Mouse (Mus musculus) adrenal gland, adult (tissue): ENCODE results near the gene Rbbp7.

Source experiments
- DNase-seq, 2 experiments: peaks; one replicate each; pipeline ENCODE4 v3.0.0; 2022 to 2023; ENCODE audit warnings: low spot score in 1 of 2; ENCODE audit not compliant: inconsistent age in 2 of 2

The Rbbp7 gene

DNA sequence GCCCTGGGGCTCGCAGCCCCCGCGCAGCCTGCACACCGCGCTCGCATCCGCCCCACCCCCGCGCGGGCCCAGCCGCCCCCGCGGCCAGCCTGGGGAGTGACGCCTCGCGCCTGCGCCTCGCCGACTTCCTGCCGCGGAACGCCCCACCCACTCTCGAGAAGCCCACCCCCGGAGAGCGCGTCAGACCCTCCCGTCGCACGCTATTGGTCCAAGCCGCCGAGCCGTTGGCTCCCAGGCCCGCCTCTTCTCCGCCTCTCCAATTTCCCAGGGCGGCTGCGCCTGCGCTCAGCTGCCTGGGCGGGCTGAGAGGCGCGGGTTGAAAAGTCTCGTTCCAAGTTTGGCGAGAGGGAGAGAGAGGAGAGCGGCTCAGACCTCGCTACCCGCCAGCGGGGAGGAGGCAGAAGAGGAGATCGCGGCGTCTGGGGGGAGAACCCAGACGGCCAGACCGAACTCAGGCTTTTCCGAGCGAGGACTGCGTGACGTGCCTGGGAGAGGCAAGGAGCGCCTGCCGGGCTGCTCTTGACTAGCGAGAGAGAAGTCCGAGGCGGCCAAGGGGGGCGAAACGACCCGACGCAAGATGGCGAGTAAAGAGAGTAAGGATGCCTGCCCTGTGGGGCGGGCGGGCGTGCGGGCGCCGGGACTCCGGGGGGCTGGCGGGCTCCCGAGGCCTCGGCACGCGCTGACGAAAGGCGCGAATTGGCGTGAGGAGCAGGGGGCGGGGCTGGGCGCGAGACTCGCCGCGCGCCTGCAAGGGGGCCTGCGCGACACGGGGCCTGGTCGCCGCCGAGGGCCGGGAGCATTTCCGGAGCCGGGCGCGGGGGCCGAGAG lies at the start of gene Rbbp7:
Gene Rbbp7, plus strand, starts transcription at position 288 of the 828 bp plus-strand sequence.
- DNase-seq = peak; percentile 95 to 97

DNA sequence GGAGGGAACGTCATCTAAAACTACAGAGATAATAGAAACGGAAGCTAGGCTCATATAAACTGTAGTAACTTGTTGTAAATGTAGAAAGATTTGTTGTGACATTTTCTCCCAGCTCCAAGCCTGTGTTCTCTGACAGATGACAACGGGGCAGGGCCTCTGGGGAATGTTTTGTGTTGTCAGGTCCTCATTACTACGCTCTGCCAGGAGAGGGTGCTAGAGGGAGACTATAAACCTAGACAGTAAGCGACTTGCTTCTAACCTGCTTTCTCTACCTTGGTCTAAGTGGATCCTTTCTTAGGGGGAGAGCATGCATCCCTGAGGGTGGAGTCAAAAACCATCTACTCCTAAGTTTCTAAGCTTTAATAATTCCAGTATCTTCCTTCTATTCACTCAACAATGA lies 42.4 kb upstream of the Rbbp7 start:
- peak; percentile 53 to 77 for DNase-seq

DNA sequence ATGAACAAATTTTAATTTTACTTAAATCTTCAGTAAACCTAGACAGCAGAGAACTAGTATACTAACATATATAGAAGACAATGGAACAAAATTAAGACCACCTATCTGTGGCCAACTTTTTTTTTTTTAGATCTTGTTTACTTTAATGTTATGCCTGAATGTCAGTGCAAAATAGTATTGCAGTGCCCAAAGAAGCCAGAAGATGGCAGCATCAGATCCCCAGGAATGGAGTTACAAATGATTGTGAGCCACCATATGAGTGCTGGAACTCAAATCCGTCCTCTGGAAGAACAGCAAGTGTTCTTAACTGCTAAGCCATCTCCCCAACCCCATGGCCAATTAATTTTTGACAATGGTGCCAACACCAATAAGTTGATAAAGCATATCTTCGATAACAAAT lies 40.6 kb upstream of the Rbbp7 start:
- DNase-seq = peak; percentile 36 to 77

DNA sequence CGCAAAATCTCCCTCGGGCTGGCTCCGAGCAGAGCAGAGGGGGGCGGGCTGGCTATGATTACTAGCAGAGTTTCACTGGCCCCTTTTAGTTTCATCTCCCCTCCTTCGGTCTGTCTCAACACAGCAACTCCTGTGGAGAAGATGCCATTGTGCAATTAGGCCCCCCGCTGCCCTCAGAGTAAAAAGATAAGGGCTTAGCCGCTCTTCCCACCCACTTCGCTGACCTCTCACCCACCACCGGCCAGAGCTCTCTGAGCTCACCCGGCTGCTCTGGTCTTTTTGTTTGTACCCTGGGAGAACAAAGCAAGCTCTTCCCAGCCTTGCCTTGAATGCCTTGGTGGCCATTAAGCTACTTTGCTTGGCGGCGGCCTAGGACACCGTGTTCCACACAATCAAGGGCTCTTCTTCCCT lies 32.8 kb upstream of the Rbbp7 start:
- DNase-seq = peak in 1 of 2 experiments; percentile 65

GRCm38 (mm10) chrX:162727795-162728194 lies 32.4 kb upstream of the Rbbp7 start:
- peak in 1 of 2 experiments; percentile 53 for DNase-seq

GRCm38 (mm10) chrX:162728228-162728627 lies 32.0 kb upstream of the Rbbp7 start:
- peak in 1 of 2 experiments; percentile 46 for DNase-seq

DNA sequence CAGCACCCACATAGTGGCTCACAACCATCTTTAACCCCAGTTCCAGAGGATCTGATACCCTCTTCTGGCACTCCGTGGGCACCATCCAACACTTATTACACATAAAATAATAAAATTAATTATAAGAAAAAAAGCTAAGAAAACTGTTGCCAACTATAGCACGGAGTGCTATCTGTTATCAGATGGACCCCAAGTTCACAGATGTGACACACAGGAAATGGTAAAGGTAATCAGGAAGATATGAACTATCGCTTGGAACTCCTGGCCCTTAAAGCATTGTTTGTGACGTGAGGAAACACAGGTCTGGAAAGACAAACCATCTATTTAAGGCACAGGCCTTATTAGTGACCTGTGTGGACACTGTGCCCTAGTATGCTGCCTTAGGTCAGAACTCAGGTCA lies 30.2 kb upstream of the Rbbp7 start:
- DNase-seq = no peak

DNA sequence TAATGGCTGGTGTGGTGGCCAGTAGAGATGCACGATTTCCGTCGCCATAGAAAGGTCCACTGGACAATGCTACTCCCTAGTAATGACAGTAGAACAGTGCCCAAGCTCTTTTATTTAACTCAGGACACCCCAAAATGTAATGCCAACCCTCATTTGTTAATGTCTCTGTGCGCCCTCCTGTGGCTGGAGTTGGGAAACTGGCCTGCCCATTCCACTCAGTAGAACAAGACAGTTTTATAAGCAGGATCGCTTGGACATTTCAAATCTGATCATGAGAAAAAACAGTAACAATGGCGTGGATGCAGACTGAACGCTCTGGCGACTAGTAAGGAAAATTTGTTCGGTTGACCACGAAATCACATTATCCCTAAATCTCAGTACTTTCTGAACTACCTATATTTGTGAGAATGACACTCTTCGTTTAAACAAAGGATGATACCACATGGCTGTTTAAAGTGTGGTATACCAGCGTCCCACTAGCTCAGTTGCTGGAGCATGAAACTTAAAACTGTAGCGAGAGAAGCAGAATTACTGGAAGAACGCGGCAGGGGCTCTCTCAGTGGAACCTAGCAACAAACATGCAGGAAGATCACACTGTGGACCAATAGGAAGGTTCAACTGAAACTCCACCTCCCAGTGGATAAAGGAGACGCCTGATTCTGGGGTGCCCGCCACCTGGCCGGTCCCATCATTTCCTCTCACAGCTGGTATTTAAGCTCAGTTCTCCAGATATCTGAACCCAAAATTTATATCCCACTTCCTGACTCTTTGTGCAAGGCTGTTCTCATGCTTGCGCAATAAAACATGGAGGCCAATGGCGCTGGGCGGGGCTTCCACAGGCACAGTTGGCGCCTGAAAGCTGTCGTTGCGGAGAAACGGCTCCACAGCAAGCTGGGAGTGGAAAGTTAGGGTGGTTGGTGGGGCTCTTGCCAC lies 24.9 kb upstream of the Rbbp7 start:
- peak; percentile 72 to 89 for DNase-seq

- peak; percentile 60 to 74 for DNase-seq
These were observed 24.0 kb upstream of the Rbbp7 start for GRCm38 (mm10) chrX:162736140-162736659.

DNA sequence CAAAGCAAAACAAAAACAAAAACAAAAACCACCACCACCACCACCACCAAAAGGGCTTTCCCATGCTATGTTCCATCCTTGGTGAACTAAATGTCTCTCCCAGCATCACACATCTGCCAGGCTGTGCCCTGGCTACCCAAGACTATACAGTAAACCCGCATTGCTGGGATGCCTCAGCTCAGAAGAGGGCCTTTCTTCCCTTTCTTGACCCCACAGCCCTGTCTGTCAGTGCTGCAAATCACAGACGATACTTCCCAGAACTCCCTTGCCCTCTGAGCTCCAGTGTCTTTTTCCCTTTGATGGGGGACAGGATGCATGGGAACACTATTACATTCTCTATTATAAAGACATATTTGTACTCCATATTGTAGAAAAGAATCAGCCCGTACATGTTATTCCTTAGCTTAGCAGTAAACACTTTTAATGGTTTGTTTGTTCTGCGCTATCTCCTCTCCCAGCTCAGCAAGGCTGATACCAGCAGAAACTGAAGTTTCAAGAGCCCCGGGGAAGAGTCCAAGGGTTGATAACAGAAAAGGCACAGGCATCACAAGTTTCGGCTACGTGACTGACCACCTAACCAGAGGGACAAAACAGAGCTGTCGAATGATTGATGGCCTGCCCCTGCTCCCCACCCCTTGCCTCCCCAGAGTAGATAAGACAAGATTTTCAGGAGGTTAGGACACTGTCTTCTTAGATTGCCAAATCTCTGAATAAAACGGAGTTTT lies 11.3 kb upstream of the Rbbp7 start:
- peak; percentile 17 to 27 for DNase-seq

- no peak for DNase-seq
These were observed 7.8 kb upstream of the Rbbp7 start for GRCm38 (mm10) chrX:162752418-162752817.

DNA sequence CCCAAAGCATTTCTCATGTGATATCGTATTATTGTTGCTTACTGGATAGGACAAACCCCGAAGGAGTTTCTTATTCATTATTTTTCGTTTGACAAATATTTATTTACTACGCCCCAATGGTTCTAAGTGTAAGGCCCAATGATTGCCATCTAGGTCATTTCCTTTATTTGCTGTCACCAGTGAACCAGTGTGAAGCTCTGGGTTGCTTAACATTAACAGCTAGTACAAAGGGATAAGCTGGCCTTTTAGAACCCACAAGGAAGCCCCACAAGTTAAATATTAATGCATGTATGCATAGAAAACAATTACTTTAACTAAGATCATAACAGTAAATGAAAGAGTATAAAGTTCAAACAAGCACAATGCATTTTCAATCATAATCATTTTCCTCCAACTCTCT lies 5.9 kb upstream of the Rbbp7 start:
- no peak for DNase-seq

GRCm38 (mm10) chrX:162756058-162756457 lies 4.1 kb upstream of the Rbbp7 start:
- DNase-seq = no peak

- DNase-seq = no peak
These were observed 719 bp upstream of the Rbbp7 start for GRCm38 (mm10) chrX:162759251-162760114.

DNA sequence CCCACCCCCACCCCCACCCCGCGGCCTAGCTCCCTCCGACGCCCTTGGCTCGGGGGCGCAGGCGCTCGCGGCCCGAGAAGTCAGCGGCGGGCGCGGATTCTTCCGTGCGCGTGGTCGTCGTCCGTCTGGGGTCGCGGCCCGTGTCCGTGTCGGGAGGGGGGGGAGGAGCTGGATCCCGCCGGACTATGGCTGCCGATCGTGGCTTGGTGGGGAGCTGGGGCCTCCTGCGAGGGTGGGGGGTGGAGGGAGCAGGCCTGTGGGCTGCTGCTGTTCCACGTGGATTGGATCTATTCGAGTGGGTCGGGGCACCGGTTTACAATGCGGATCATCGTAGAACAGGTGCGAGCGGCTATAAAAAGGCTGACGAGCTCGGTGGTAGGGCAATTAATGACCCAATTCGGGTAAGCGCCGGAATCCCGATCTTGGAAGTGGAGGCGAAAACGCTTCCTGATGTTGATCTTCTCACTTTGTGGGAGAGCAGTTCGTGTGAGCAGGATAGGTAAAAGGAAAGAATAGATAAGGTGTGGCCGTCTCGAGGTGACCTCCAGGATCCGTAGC lies 835 bp downstream of the Rbbp7 start:
- peak; percentile 33 to 64 for DNase-seq

DNA sequence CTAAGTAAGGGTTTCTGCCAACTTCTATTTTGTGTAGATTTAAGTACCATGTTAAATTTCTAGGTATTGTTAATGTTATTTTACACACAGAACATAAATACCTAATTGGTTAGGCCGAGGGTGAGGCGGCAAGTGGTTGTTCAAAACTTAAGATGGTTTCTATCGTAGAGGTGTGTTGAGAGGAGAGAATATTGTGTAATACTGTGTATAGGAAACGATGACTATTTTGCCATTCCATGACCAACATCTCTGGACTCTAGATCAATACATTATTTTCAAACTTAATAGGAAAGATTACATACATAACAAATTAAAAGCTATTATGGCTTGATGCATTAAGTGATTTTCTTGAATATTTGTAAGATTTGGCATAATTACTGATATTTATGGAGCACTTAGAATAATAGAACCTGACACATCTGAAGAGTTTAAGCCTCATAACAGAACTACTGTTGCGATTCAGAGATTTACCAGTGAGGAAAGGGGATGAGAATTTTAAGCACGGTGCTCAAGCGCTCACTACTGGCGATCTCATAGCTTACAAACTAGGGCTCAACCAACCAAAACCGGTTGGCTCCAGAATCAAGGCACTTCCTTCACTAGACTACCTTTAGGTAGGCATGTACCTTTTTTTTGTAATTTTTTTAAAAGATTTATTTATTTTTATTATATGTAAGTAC lies 1.7 kb downstream of the Rbbp7 start:
- DNase-seq = peak in 1 of 2 experiments; percentile 24

- DNase-seq = no peak
These were observed 10.5 kb downstream of the Rbbp7 start for GRCm38 (mm10) chrX:162770726-162771125.

- DNase-seq = no peak
These were observed 28.2 kb downstream of the Rbbp7 start for GRCm38 (mm10) chrX:162788372-162788771.

GRCm38 (mm10) chrX:162791392-162791791 lies 31.2 kb downstream of the Rbbp7 start:
- DNase-seq = peak in 1 of 2 experiments; percentile 45
